Mouse (Mus musculus): ENCODE measurements around the gene Gpr180. TPM values are rescaled to one million over a fixed set of nuclear protein-coding genes. Genes with fewer than 3 reads are reported as not detected.

Gpr180 gene
- polyA plus RNA-seq, 1 experiment from 2014 or later = 36.2 TPM

GRCm38 (mm10) chr14:118124129-118124528 lies 12.8 kb upstream of the Gpr180 start:
- Histone ChIP-seq H3K4me3 (ENCODE audit: low read depth, low read length) (no peak overlapping the region), H3K36me3 (ENCODE audit: control insufficient read depth, insufficient read depth, low read length) (peaks cover 7% of the 10 kb centered on the region; the same call in 1 of the 2 replicates), H3K4me1 (replicated peaks; ENCODE audit: control insufficient read depth, insufficient read depth, low read length) (no peaks in the 10 kb centered on the region), H3K4me2 (replicated peaks; ENCODE audit: low read depth, low read length) (no peak overlapping the region), H3K9ac (ENCODE audit: low read depth, low read length) (no peak overlapping the region), H3K27ac (ENCODE audit: low read depth, low read length) (no peak overlapping the region), H3K9me3 (ENCODE audit: control insufficient read depth, low read length) (no peaks in the 10 kb centered on the region), H3K27me3 (ENCODE audit: control insufficient read depth, insufficient read depth, low read length) (no peaks in the 10 kb centered on the region)
- DNase-seq (ENCODE audit: low spot score) = no peak
- WGBS = 93% methylated on average over 5 of the region's 5 CpGs
- ATAC-seq (ENCODE audit: low FRiP score) = no peak

GRCm38 (mm10) chr14:118124771-118125170 lies 12.2 kb upstream of the Gpr180 start:
- Histone ChIP-seq H3K27ac (ENCODE audit: low read depth, low read length) (no peak overlapping the region), H3K9ac (ENCODE audit: low read depth, low read length) (no peak overlapping the region), H3K9me3 (ENCODE audit: control insufficient read depth, low read length) (no peaks in the 10 kb centered on the region), H3K4me3 (ENCODE audit: low read depth, low read length) (no peak overlapping the region), H3K27me3 (ENCODE audit: control insufficient read depth, insufficient read depth, low read length) (no peaks in the 10 kb centered on the region), H3K4me1 (replicated peaks; ENCODE audit: control insufficient read depth, insufficient read depth, low read length) (no peaks in the 10 kb centered on the region), H3K4me2 (replicated peaks; ENCODE audit: low read depth, low read length) (no peak overlapping the region), H3K36me3 (ENCODE audit: control insufficient read depth, insufficient read depth, low read length) (peaks cover 3% of the 10 kb centered on the region; the same call in 1 of the 2 replicates)
- 84% methylated on average over 4 of the region's 4 CpGs for WGBS
- DNase-seq (ENCODE audit: low spot score) (no peak), ATAC-seq (ENCODE audit: low FRiP score) (no peak)

DNA sequence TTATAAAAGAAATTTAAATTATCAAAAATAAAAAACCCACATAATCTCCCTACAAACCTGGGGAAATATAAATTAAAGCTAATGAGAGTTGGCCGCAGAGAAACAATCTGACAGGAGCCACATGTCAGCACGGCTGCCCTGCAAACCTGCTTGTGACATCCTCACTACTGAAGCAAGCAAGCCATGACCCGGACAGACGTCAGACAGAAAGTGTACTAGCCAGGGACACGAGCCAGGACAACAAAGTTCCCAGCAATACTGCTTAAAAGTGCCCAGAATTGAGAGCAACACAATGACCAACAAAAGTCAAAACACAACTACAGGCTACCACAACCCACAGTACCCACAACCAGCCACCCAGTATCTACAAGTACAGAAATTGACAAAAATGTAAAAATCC lies 10.7 kb upstream of the Gpr180 start:
- no peak overlapping the region for H3K9ac ChIP-seq (ENCODE audit: low read depth, low read length)
- no peaks in the 10 kb centered on the region for H3K4me1 ChIP-seq (replicated peaks; ENCODE audit: control insufficient read depth, insufficient read depth, low read length)
- H3K27me3 ChIP-seq (ENCODE audit: control insufficient read depth, insufficient read depth, low read length) = no peaks in the 10 kb centered on the region
- DNase-seq (ENCODE audit: low spot score) (no peak), ATAC-seq (ENCODE audit: low FRiP score) (no peak)
- peaks cover 3% of the 10 kb centered on the region; the same call in 1 of the 2 replicates for H3K36me3 ChIP-seq (ENCODE audit: control insufficient read depth, insufficient read depth, low read length)
- 94% methylated on average over 5 of the region's 5 CpGs for WGBS
- no peak overlapping the region for H3K4me2 ChIP-seq (replicated peaks; ENCODE audit: low read depth, low read length)
- no peak overlapping the region for H3K27ac ChIP-seq (ENCODE audit: low read depth, low read length)
- H3K9me3 ChIP-seq (ENCODE audit: control insufficient read depth, low read length) = no peaks in the 10 kb centered on the region
- no peak overlapping the region for H3K4me3 ChIP-seq (ENCODE audit: low read depth, low read length)

DNA sequence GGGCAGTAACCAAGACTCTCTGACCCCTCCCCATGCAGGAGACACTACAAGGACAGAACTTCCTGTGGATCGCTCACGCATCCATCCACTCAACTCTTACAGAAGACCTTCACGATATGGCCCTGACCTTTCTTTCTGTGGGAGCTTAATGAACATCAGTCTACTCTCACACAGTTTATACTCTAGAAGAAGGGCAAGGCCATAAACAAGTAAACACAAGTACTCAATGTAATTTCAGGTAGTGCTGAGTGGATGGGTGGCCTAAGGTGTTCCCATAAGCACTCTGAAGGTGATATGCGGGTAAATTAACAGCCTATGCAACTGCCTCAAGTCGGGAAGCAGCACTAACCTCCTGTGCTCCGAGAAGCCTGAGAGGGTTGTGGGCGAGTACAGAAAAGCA lies 5.5 kb upstream of the Gpr180 start:
- Histone ChIP-seq H3K9me3 (ENCODE audit: control insufficient read depth, low read length) (no peaks in the 10 kb centered on the region), H3K36me3 (ENCODE audit: control insufficient read depth, insufficient read depth, low read length) (no peaks in the 10 kb centered on the region), H3K9ac (ENCODE audit: low read depth, low read length) (no peak overlapping the region), H3K4me3 (ENCODE audit: low read depth, low read length) (peak overlapping the region; percentile 66; the same call in 1 of the 2 replicates), H3K27me3 (ENCODE audit: control insufficient read depth, insufficient read depth, low read length) (no peaks in the 10 kb centered on the region), H3K27ac (ENCODE audit: low read depth, low read length) (no peak overlapping the region), H3K4me1 (replicated peaks; ENCODE audit: control insufficient read depth, insufficient read depth, low read length) (peaks cover 2% of the 10 kb centered on the region; the same call in 1 of the 2 replicates), H3K4me2 (replicated peaks; ENCODE audit: low read depth, low read length) (peak overlapping the region; percentile 82)
- ATAC-seq (ENCODE audit: low FRiP score) (no peak), DNase-seq (ENCODE audit: low spot score) (no peak)
- WGBS = 79% methylated on average over 7 of the region's 7 CpGs

DNA sequence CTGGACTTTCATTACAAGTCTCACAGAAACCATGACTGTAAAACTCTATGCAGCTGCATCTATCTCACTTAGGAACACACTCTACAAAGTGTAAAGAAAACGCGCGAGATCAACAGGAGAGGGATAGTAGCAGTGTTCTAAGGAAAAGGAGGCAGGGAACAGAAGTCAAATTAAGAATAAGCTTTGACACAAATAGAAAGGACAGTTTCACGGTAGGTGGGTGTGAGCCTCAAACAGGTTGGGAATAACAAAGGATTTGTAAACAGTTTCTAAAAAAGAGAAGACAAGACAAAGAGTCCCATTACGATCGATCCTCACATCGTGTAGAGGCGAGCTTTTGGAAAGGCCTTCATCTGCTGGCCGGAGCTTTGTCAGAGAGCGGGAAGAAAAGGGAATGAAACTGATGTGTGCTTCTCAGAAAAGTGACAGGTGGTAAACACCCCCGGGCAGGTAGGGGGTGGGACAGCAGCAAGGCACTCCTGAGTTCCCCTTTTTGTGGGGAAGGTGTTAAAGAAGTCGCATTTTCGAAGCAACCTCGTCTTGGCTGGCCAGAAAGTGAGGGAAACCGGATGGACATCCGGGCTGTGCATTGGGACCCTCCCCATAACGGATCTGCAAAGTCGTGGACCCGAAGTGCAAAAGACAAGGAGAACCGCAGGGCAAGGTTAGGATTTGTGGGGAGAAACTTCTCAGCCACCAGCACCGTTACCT lies 4.9 kb upstream of the Gpr180 start:
- H3K9me3 ChIP-seq (ENCODE audit: control insufficient read depth, low read length) = no peaks in the 10 kb centered on the region
- H3K4me3 ChIP-seq (ENCODE audit: low read depth, low read length) = peak overlapping the region; percentile 66
- no peaks in the 10 kb centered on the region for H3K36me3 ChIP-seq (ENCODE audit: control insufficient read depth, insufficient read depth, low read length)
- peaks cover 2% of the 10 kb centered on the region; the same call in 1 of the 2 replicates for H3K4me1 ChIP-seq (replicated peaks; ENCODE audit: control insufficient read depth, insufficient read depth, low read length)
- no peak overlapping the region for H3K27ac ChIP-seq (ENCODE audit: low read depth, low read length)
- ATAC-seq (ENCODE audit: low FRiP score) (peak; percentile 29), DNase-seq (ENCODE audit: low spot score) (no peak)
- H3K4me2 ChIP-seq (replicated peaks; ENCODE audit: low read depth, low read length) = peak overlapping the region; percentile 82
- H3K27me3 ChIP-seq (ENCODE audit: control insufficient read depth, insufficient read depth, low read length) = no peaks in the 10 kb centered on the region
- peak overlapping the region; percentile 81 for H3K9ac ChIP-seq (ENCODE audit: low read depth, low read length)
- 12% methylated on average over 21 of the region's 21 CpGs for WGBS

DNA sequence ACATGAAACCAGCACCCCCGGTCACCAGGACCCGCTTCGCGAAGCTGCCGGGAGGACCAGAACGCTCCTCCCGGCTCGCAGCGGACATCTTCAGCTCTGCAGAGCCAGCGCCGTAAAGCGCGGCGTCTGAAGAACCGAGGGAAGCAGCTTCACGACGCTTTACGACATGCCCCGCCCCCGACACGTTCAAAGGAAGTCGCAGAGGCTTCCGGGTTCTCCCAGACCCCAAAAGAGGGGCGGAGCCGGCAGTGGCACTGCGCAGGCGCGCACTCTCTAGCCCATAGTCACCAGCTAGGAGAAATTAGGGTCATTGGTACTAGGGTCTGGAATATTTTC lies 4.3 kb upstream of the Gpr180 start, which contains the start of gene Tgds:
Gene Tgds (minus strand): TSS at position 114 of the 336 bp plus-strand sequence.
- under 1% methylated on average over 28 of the region's 28 CpGs for WGBS
- Histone ChIP-seq H3K9me3 (ENCODE audit: control insufficient read depth, low read length) (no peaks in the 10 kb centered on the region), H3K4me2 (replicated peaks; ENCODE audit: low read depth, low read length) (peak within 1 kb of the TSS; percentile 82), H3K4me3 (ENCODE audit: low read depth, low read length) (peak within 1 kb of the TSS; percentile 66), H3K27me3 (ENCODE audit: control insufficient read depth, insufficient read depth, low read length) (no peaks in the 10 kb centered on the region), H3K4me1 (replicated peaks; ENCODE audit: control insufficient read depth, insufficient read depth, low read length) (peaks cover 2% of the 10 kb centered on the region; the same call in 1 of the 2 replicates), H3K36me3 (ENCODE audit: control insufficient read depth, insufficient read depth, low read length) (no peaks in the 10 kb centered on the region), H3K27ac (ENCODE audit: low read depth, low read length) (no peak within 1 kb of the TSS), H3K9ac (ENCODE audit: low read depth, low read length) (peak within 1 kb of the TSS; percentile 81)
- DNase-seq (ENCODE audit: low spot score) (peak; percentile 100), ATAC-seq (ENCODE audit: low FRiP score) (peak; percentile 82)

- Histone ChIP-seq H3K9ac (ENCODE audit: low read depth, low read length) (peak overlapping the region; percentile 80), H3K4me1 (replicated peaks; ENCODE audit: control insufficient read depth, insufficient read depth, low read length) (0 out of 2 replicates have a peak, but pooled peaks cover 4% of the 10 kb centered on the region), H3K4me3 (ENCODE audit: low read depth, low read length) (peak overlapping the region; percentile 82), H3K4me2 (replicated peaks; ENCODE audit: low read depth, low read length) (peak overlapping the region; percentile 91), H3K27ac (ENCODE audit: low read depth, low read length) (no peak overlapping the region), H3K36me3 (ENCODE audit: control insufficient read depth, insufficient read depth, low read length) (no peaks in the 10 kb centered on the region), H3K9me3 (ENCODE audit: control insufficient read depth, low read length) (no peaks in the 10 kb centered on the region), H3K27me3 (ENCODE audit: control insufficient read depth, insufficient read depth, low read length) (no peaks in the 10 kb centered on the region)
- ATAC-seq (ENCODE audit: low FRiP score) = peak; percentile 38
- under 1% methylated on average over 13 of the region's 13 CpGs for WGBS
- DNase-seq (ENCODE audit: low spot score) = peak; percentile 59
These were observed 529 bp downstream of the Gpr180 start for GRCm38 (mm10) chr14:118137487-118137886.

- Histone ChIP-seq H3K4me3 (ENCODE audit: low read depth, low read length) (no peak overlapping the region), H3K4me2 (replicated peaks; ENCODE audit: low read depth, low read length) (no peak overlapping the region), H3K9ac (ENCODE audit: low read depth, low read length) (no peak overlapping the region), H3K27me3 (ENCODE audit: control insufficient read depth, insufficient read depth, low read length) (no peaks in the 10 kb centered on the region), H3K4me1 (replicated peaks; ENCODE audit: control insufficient read depth, insufficient read depth, low read length) (0 out of 2 replicates have a peak, but pooled peaks cover 3% of the 10 kb centered on the region), H3K9me3 (ENCODE audit: control insufficient read depth, low read length) (no peaks in the 10 kb centered on the region), H3K27ac (ENCODE audit: low read depth, low read length) (no peak overlapping the region), H3K36me3 (ENCODE audit: control insufficient read depth, insufficient read depth, low read length) (no peaks in the 10 kb centered on the region)
- DNase-seq (ENCODE audit: low spot score) (no peak), ATAC-seq (ENCODE audit: low FRiP score) (no peak)
- WGBS = 95% methylated on average over 5 of the region's 5 CpGs
These were observed 5.3 kb downstream of the Gpr180 start for GRCm38 (mm10) chr14:118142283-118142682.

GRCm38 (mm10) chr14:118148046-118148445 lies 11.1 kb downstream of the Gpr180 start:
- WGBS = 92% methylated on average over 13 of the region's 13 CpGs
- H3K9me3 ChIP-seq (ENCODE audit: control insufficient read depth, low read length) = no peaks in the 10 kb centered on the region
- no peak overlapping the region for H3K27ac ChIP-seq (ENCODE audit: low read depth, low read length)
- H3K4me1 ChIP-seq (replicated peaks; ENCODE audit: control insufficient read depth, insufficient read depth, low read length) = no peaks in the 10 kb centered on the region
- DNase-seq (ENCODE audit: low spot score) (no peak), ATAC-seq (ENCODE audit: low FRiP score) (no peak)
- no peaks in the 10 kb centered on the region for H3K27me3 ChIP-seq (ENCODE audit: control insufficient read depth, insufficient read depth, low read length)
- H3K9ac ChIP-seq (ENCODE audit: low read depth, low read length) = no peak overlapping the region
- no peaks in the 10 kb centered on the region for H3K36me3 ChIP-seq (ENCODE audit: control insufficient read depth, insufficient read depth, low read length)
- H3K4me2 ChIP-seq (replicated peaks; ENCODE audit: low read depth, low read length) = no peak overlapping the region
- no peak overlapping the region for H3K4me3 ChIP-seq (ENCODE audit: low read depth, low read length)
